Mouse (Mus musculus): ENCODE results near the gene Pbxip1.

The Pbxip1 gene

DNA sequence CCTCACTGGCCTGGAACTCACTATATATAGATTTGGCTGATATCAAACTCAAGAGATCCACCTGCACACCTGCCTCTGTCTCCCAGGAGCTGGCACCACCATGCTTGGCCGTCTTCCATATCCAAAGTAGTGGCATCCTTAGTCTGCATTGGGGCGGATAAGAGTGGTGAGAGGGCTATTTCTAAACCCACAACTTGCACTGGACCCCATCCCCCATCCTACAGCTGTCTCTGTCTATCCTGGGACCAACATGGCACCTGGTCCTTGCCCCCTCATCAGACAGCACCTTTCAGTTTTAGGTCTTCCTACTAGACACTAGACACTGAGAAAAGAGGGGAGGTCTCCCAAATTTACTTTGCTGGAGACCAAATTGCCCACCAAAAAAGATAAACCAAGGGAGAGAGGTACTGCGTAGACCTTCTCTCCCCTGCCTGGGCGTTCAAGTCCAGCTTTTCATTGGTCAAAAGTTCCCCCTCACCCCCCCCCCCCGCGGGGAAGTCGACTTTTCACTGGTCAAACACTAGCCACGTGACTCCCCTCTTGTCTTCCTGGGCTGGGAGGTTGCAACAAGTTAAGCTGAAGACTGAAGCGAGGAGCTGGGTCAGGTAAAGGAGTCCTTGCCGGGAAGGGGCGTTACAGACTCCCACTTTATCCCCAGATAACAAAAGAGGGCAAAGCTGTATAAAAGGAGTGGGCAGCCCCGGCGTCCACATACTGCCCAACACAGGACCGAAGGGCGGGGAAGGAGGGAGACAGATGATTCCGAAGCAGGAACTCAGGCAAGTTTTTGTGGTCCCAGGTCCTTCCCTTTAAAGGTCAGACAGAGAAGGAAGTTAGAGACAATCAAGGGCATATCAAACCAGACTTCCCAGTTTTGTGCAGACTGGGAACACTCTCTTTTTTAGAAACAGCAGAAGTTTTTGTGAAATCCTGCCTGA, at the start of gene Pbxip1:
Gene Pbxip1, plus strand, starts transcription at position 531 of the 938 bp plus-strand sequence.
- peak; percentile 88 for DNase-seq (ENCODE audit: low read depth, low spot score)

- DNase-seq (ENCODE audit: low read depth, low spot score) = no peak
Observed at GRCm38 (mm10) chr3:89387632-89388031, 48.9 kb upstream of the Pbxip1 start.

DNA sequence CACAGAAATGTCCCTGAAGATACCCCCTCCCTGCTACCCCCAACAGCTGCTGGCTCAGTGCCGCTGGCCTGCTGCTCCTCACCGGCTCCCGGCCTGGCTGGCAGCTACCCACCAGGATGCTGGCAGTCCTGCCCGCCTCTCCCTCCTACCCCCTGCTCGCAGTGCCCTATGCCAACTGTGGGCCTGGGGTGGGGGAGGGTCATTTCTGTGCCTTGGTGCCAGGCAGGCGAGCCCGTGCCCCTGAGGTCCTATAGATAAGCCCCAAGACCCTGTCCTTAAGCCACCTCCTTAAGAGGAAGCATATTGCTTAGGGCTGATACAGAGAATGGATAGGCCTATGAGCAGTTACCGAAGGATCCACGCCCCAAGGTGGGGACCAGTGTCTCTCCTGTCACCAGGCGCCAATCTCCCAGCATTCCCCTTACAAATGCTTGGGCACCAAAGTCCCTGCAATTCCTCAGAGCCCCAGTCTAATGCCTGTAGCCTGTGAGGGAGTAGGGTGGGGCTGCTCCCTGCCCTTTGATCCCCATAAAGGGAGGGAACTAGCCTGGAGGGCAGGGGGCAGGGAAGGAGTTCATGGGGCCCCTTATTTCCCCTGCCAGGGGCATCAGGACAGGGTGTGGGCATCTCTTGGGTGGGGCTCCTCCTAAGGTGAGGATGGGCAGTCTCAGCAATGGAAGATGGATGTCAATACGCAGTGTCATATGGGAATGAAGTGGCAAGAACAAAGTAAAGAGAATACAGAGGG, 48.2 kb upstream of the Pbxip1 start:
- DNase-seq (ENCODE audit: low read depth, low spot score) = no peak

DNA sequence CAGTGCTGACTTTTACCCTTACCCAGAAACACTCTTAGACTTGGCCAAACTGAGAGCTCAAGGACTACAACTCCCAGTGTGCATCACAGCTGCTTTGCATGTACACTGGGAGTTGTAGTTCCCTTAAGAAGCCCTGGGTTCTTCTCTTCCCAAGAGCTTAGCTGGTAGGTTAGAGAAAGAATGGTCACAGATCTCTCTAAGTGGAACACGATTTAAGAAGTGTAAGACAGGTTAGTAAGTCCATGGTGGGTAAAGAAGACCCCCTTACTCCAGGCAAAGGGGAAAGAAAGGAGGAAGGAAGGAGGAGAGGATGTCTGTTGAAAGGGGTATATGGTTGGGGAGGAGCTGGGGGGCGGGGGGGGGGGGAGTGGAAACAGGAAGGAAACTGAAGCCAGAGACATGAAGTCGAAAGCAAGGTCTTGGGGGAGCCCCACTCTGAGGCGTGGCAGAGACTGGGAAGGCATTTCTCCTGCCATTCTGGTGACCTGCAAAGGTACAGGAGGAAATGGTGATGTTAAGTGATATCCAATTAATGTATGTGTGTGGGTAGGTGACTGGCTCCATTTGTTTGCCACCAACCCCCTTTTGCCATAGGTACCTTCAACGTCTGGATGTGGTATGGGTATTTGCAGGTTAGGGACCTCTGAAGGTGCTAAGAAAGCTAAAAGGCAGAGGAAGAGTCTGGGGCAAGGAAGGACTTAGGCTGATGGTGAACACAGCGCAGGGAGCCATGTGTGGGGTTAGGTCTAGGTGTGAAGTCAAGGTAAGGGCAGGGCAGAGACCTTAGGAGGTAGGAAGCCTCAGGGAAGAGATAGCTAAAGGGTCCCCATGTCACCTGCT, 47.4 kb upstream of the Pbxip1 start:
- peak; percentile 79 for DNase-seq (ENCODE audit: low read depth, low spot score)

- no peak for DNase-seq (ENCODE audit: low read depth, low spot score)
Observed at GRCm38 (mm10) chr3:89390111-89390515, 46.4 kb upstream of the Pbxip1 start.

DNA sequence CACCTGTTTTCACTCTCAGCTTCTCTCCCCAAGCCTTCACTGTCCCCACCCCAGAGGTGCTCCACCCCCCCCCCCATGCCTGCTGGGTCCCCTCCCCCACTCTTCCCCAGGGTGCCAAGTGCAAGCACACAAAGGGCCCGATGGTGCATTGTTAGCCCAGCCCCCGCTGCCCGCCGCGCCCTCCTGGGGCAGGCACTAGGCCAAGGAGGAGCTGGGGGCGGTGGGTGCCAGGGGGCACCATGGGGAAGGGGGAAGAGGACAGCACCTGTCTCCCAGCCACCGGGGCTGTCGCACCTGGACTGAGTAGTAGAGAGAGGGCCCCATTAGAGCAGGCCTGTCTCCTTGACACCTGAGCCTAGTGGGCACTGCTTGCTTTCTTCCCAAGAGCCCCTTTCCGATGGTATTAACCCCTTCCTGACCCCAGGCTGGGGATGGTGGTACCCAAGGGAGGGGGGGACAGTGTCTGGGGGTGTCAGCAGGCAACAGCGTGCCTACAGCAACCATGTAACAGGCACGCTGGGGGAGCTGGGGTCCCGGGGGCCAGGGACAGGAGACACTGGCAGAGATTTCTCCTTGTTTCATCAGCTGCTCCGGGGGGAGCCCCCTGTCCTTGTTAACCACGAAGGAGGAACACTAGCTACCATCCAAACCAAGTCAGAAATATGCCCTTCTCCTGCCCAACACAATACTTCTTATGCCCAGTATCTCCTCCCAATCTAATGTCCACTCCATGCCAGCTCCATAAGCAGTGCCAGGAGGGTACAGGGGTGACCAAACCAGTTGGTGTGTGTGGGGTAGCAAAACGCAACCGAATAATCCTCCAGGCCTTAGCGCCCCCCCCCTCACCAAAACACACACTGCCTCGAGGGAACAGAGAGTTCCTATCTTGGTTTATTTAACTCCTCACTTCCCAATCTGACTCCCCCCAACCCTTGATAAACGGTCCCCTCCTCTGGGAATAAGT, 45.5 kb upstream of the Pbxip1 start:
- no peak for DNase-seq (ENCODE audit: low read depth, low spot score)

DNA sequence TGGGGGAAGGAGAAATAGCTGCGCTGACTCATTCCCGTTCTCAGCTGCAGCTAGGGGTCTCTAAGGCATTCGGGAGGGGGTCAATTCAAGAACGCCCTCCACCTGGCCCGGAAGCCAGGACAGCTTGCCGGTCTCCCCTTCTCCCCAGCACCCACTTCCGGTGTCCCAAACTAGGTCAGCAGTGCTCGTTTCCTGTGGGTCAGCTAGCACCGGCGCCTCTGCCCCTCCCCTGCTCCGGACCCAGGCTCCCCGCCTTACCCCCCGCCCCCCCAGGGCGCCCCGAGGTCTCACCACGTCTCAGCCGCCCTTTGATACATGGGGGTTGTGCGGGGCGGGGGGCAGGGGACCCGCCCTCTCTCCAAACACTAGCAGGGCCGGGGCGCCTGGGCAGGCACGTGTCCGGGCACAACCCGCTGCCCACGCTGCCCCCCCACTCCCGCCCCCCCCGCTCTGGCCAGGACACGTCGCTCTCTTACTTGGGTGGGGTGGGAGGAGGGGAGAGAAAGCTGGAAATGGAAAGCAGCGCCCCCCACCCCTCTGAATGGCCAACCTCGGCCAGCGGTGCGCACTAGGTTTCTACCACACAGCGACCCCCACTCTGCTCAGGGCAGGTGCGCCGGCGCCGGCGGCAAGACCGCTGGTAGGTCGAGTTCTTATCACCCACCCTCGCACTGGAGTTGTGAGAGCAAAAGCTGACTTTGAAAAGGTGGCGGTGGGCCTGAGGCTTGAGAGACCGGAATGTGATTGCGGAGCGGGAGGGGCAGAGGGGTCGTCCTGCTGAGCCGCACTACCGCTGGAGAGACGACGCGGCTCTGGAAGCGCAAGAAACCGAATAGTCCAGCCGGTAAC, 44.6 kb upstream of the Pbxip1 start:
- peak; percentile 67 for DNase-seq (ENCODE audit: low read depth, low spot score)

DNA sequence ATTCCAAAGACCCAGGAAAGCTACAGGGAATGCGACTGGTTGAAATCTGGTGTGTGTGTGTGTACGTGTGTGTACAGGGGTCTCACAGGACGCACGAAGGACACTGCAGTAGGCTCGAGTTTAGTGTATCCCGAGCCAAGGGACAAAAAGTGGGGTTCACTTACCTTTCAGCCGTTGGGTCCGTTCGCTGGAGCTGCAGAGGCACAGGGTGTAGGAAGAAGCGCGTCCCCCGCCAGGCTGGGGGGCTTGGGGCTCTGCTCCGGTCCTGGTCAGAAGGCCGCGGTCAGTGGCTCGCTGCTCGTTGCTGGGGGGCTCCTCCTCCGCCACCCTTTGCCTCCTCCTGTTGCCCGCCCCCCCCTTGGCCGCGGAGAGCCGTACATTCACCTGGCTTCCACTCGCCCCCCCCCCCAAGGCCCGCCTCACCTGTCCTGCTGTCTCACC, 43.6 kb upstream of the Pbxip1 start:
- no peak for DNase-seq (ENCODE audit: low read depth, low spot score)

DNA sequence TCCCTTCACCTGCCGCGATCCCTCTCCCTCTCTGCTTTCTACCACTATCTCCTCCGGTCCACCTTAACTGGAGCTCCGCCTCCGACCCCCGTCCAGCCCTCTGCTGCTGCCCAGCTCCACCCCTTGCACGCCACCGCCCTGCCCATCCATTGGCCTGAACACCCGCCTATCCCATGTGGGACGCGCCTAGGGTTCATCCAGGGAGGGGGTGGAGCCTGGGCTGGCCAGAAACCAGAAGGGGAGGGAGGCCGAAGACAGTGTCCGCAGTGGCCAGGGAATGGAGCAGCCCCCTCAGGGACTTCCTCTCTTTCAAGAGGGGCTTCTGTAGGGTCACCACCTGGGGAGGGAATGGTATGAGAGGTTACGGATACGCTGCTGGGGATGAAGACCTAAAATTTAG, 42.9 kb upstream of the Pbxip1 start:
- DNase-seq (ENCODE audit: low read depth, low spot score) = peak; percentile 97

- peak; percentile 78 for DNase-seq (ENCODE audit: low read depth, low spot score)
Observed at GRCm38 (mm10) chr3:89394006-89394893, 42.3 kb upstream of the Pbxip1 start, which contains the start of gene Zbtb7b. Zbtb7b (minus strand) TSS chr3:89394776.

- peak; percentile 93 for DNase-seq (ENCODE audit: low read depth, low spot score)
Observed at GRCm38 (mm10) chr3:89394894-89395256, 41.6 kb upstream of the Pbxip1 start.

DNA sequence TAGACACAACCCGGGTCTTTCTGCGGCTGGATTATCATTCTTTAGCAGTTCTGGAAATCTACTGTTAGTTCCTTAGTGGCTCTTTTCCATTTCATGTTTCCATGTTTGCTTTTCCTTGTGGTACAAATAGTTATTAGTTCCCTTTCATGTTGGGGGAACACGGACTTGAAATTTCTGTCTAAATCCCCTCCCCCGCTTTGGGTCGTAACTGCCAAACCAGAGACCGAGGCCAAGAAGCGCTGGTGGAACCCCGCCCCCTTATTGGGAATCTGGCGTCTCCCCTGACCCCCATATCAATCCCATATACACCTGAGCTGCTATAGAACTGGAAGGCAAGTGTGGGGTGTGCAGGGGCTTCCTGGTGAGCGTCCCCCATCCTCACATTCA, 41.1 kb upstream of the Pbxip1 start:
- no peak for DNase-seq (ENCODE audit: low read depth, low spot score)

- peak; percentile 90 for DNase-seq (ENCODE audit: low read depth, low spot score)
Observed at GRCm38 (mm10) chr3:89395806-89396653, 40.5 kb upstream of the Pbxip1 start.

DNA sequence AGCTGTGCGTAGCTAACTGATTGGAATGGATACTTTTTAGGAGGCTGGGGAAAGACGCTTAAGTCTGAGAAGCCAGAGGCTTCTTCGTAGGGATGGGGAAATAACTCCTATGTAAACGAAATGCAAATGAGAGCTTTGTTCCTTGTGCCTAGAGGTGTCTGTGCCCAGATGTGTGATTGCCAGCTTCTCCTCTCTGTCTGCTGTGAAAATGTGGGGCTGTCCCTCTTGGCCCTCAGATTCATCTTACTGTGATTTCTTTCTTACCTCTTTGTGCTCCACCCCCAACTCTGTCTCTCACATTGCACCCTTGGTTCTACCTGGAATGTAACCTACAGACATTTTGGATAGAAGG, 39.9 kb upstream of the Pbxip1 start:
- DNase-seq (ENCODE audit: low read depth, low spot score) = no peak

- no peak for DNase-seq (ENCODE audit: low read depth, low spot score)
Observed at GRCm38 (mm10) chr3:89401329-89401728, 35.2 kb upstream of the Pbxip1 start.

DNA sequence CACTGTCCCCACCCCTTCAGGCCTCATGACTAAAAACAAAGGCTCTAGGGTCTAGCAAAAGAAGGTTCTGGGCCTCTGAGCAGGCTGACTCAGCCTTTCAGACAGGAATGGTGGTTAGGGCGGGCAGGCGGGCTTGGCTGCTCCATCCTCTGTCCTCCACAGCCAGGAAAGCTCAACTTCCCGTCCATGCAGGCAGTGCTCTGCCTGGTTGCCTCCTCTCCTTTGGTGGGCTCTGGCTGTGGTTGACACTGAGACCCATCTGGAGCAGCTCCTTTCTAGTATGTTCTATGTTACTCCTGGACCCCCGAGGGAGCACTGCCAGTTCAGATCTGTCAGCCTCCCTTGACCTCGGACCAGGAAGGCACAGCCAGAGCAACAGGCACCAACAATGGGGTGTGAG, 33.8 kb upstream of the Pbxip1 start, which contains the start of gene Lenep:
Gene Lenep, minus strand, starts transcription at position 101 of the 400 bp plus-strand sequence.
- no peak for DNase-seq (ENCODE audit: low read depth, low spot score)

GRCm38 (mm10) chr3:89406887-89407286, 29.6 kb upstream of the Pbxip1 start:
- no peak for DNase-seq (ENCODE audit: low read depth, low spot score)

- DNase-seq (ENCODE audit: low read depth, low spot score) = peak; percentile 65
Observed at GRCm38 (mm10) chr3:89408448-89408847, 28.1 kb upstream of the Pbxip1 start.

All from ES-CJ7 (cell line).